Mouse (Mus musculus) lung, postnatal 0 days (tissue): ENCODE data around the gene Cobl.
A peak's percentile ranks its signal among the peaks of the same experiment; 100 is the strongest.

Source experiments
- CTCF ChIP-seq: IDR thresholded peaks from 2 replicates; pipeline ENCODE4 v1.5.1; 2016; ENCODE audit warnings: antibody characterized with exemption, mild to moderate bottlenecking
- EP300 ChIP-seq: IDR thresholded peaks from 2 replicates; pipeline ENCODE4 v1.6.1; 2016; ENCODE audit warnings: antibody characterized with exemption, mild to moderate bottlenecking, control low read depth

GRCm38 (mm10) chr11:12424205-12424604 lies 40.6 kb downstream of the Cobl start:
- TF ChIP-seq CTCF, result no peak
- 0 out of 2 replicates have a peak, but pooled peaks have one; percentile 22 for TF ChIP-seq EP300
